Mouse (Mus musculus): Measurements from ENCODE around the gene Myrf. TPM values are rescaled to one million over a fixed set of nuclear protein-coding genes. Genes with fewer than 3 reads are reported as not detected.

Gene Myrf
- total RNA-seq, 2 experiments from 2014 or later, result not detected

DNA sequence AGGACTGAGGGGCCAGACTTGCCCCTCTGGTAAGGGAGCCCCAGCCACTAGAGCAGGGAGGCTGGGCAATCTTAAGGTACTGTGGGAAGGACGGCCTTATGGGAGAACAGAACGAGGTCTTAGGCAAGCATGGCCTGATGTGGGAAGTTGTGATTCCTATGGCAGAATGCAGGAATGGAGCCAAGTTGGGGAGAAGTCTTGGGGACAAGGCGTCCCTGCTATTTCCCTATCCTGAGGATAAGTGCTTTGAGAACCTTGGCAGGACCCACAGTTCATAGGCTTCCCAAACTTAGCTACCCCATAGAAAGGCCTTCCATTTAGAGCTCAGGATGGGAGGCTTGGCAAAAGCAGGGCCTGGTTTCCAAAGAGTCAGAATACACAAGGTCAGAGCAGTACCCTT is 31.7 kb downstream of the Myrf start:
- no peak for DNase-seq (ENCODE audit: low spot score)

DNA sequence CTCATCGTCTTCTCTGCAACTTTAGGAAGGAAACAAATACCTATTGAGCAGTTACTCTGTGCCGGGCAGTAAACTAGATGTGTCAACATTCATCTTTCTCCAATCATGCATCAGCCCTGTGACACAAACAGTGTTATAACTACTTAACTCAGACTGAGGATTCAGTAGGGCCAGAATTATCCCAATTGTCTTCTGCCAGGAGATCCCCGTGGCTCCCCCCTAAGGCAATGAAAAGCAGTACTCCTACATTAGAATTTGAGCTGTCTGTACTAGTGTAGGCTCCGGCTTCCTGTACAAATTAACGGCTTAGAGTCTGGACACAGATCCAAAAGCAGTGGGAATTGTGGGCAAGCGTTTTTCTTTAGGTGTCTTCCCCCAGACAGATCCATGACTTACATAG is 35.5 kb downstream of the Myrf start:
- no peak for DNase-seq (ENCODE audit: low spot score)

DNA sequence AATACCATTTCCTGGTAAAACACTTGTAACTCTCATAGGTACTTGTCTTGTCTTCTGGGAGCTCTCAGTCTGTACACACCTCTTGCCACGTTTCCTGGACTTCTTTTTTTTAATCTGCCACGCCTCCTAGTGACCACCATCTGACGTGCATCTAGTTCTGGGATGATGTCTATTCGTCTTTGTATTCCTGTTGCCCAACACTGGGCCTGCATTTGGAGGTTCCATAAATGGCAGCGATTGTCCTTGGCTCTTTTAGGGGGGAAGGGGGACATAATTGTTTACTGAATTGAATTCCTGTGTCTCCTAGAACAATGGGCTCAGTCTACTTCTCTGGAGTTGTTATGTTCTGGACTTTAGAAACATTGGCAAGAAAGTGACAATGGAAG is 35.9 kb downstream of the Myrf start:
- DNase-seq (ENCODE audit: low spot score), result peak; percentile 28

DNA sequence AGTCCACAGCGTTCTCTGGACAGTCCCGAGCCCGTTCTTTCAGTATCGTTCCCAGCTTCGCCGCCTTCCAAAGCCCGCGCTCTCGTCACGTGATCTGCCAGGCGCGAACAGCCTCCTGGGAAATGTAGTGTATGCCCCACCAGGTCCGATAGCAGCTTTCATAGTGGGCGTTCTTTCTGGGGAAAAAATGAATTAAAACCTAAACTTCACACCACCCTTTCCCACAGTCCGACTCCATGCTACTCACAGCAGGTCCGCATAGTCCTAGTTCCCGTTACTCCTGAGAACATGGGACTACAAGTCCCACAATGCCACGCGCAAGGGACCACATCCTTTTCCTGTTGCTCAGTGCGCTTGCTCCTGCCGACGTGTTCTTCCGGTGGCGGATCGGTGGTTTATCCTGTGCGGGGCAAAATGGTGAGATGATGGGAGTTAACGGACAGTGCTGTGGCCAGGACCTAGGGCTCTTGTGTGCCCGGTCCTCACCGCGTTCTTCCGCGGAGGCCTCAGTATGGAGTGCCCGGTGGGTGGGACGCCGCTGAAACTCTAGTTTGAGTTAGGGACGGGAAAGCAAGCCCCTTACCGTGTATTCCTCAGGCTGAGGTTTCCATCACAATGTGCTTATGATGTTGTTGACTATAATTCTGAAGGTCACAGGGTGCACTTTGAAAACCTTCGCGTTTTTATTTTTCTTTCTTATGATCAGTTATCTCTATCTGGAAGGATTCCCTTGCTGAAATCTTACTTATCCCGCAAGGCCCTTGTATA is 36.5 kb downstream of the Myrf start, which contains the start of the genes Tmem258 and Fen1:
TSS of gene Tmem258 (plus strand) at position 167 of the 768 bp plus-strand sequence.
TSS of gene Fen1 (minus strand) at position 322 of the 768 bp plus-strand sequence.
- peak; percentile 91 for DNase-seq (ENCODE audit: low spot score)

DNA sequence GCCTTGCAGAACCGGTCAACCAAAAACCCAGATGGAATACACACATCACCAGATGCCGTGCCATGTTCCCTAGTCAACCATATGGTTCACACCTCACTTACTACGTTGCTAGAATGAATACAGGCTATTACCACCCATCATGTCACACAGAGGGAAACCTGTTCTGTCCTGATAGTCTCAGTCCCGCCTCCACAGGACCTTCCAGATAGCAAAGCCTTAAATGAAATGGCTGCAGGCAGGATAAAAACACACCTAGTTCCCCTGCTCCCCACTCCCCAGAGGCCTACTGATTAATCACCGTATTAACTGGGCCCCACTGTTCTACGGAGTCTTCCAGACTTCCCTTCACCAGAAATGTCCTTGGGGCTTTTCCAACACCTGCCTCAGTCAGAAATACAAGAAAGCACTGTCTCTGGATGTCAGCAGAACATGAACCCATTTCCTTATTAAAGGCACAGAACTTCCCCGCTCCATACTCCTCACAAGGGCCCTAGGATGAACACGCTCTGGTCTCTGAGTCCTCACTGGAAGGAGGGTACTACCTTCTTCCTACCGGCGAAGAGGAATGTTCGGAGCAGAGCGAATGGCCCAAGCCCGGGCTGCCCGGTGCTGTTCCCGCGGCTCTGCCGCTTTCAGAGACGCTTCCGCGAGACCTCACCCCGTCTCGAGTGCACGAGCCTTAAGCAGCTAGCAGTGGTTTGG is 37.3 kb downstream of the Myrf start:
- no peak for DNase-seq (ENCODE audit: low spot score)

DNA sequence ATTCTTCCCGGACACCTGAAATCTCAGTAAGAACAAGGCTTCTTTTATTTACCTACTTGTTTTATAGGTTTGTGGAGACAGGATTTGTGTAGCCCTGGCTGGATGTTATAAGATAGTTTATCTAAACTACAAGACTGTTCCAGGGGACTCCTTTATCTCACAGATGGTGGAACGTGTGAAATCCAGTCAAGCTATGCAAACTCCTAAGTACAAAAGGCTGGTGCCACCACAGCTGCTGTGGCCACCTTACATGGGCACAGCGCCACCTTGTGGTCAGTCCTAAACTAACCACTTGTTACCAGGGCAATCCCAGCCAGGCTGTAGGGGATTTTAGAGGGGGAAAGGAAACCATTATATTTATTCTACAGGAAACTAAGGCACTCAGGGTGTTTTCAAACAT is 41.8 kb downstream of the Myrf start:
- peak; percentile 75 for DNase-seq (ENCODE audit: low spot score)

DNA sequence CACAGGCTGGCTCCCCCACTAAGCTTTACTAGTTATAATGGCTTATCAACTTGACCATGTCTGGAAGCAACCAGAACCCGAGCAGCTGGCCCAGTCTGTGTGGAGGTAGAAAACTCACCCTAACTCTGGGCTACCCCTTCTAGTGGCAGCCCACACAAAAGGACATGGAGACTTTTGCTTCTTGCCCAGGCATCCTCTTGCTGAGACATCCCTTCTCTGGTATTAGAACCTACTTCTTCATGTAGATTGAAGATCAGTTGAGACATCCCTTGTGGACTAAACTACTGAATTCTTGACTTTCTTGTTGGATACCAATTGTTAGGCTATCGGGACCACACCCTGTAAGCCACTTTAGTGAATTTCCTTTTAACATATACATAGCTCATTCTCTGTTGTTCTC is 42.3 kb downstream of the Myrf start:
- no peak for DNase-seq (ENCODE audit: low spot score)

DNA sequence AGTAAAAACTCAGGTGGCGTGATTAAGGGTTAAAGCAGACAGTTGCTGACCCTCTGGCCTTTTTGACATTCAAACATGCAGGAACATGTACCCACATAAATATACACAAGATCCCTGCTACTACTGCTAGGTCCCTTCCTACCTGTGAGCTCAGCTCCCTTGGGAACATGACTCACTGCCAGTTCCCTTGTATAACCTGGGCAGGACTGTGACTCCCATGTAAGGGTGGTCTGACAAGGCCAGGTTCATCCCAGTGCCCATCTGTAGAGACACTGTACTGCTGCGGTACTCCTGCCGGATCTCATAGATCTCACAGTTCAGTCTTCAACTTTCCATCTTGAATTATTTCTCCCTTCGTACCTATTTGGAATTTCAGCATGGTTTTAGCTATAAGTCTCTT is 43.4 kb downstream of the Myrf start:
- DNase-seq (ENCODE audit: low spot score), result no peak

DNA sequence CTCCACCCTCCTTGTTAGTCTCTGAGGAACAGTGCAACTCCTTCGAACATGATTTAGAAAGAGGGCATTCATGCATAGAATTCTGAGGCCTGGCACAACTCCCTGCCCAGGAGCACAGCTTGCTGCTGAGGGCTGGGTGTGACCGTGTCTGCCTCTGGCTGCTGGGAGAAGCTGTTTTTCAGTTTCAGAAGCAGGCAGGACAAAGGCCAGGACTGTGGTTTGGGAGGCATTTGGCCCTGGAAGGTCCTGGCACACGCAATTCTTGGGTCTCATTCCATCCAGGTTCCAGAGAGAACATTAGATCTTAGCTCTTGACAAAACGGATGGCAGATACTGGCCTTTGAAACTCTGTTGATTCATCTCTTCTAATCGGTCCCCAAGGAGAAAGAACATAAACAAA is 45.3 kb downstream of the Myrf start:
- no peak for DNase-seq (ENCODE audit: low spot score)

DNA sequence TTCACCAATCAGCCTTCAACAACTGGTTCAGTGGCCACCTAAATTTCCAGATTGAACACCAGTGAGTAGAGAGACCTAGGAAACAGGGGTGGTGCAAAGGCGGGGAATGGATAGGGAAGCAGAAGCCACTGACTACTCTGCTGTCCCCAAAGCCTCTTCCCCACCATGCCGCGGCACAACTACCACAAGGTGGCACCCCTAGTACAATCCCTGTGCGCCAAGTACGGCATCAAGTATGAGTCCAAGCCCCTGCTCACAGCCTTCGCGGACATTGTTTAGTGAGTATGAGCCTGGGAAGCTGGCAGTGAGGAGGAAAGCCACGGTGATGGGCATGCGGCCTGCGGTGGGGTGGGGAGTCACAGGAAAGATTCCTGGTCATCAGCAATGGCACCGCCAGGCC is 46.2 kb downstream of the Myrf start:
- DNase-seq (ENCODE audit: low spot score), result no peak

DNA sequence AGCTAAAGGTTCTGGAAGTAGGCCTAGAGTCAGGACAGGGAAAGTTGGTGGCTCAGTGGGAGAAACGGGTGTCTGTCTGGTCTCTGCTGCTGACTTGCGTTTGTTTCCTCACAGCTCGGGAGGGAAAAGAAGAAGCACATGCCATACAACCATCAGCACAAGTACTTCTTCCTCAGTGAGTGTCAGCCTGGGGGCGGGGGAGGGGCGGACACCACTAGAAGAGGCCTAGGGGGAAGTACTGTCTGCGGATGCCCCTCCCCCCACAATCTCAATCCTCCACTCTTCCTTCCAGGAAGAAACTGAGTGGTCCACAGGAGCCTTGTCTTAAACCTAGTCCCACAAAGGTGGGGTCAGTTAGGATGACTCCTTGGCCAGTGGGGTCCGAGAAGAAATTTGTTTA is 49.2 kb downstream of the Myrf start:
- no peak for DNase-seq (ENCODE audit: low spot score)

DNA sequence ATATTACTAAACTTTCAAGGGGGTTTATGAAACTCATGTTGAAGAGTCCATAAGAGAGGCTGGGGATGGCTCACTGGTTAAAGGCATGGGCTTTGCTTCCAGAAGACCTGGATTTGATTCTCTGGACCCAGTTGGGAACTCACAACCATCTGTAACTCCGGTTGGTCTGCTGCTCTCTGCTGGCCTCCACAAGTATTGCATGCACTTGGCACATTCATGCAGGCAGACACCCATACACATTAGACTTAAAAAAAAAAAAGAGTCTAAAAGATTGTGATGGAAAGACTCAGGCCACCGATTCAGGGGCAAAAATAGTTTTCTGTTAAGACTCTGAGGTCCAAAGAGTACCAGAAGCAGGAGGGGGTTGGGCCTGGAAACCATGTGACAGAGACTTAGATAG is 49.8 kb downstream of the Myrf start:
- peak; percentile 58 for DNase-seq (ENCODE audit: low spot score)

DNA sequence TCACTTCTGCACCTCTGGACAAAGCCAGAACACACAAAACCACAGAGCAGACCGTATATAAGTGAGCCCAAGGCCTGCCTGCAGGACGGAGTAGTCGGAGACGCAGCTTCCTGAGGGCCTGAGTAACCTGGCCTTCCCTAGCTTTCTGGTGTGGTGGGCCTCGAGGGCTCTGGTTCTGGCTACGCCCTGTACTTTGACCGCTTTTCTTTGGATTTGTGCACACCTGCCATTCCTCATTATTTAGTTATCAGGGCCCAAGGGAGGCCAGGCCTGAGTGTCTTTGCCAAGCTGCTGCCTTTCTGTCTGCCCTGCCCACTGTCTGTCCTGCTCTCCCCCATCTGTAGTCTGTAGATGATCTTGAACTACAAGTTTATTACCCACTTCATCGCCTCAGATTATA is 50.6 kb downstream of the Myrf start:
- no peak for DNase-seq (ENCODE audit: low spot score)

DNA sequence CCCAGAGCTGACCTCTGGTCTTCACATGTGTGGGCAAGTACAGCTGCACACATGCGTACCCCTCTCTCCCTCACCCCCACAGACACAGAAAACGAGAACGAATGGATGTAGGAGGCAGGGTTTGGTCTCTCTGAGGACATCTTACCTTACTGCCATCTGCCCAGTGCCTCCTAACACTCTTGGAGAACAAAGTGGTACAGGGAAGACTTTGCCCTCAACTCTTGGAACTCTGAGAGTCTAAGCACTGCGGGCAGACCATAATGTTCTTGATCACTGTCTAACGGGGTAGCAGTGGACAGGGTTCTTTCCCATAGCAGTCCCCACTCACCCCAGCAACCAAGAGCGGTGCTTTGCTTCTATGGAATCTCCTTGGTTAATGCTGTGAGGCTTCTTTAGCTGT is 51.5 kb downstream of the Myrf start:
- DNase-seq (ENCODE audit: low spot score), result no peak

DNA sequence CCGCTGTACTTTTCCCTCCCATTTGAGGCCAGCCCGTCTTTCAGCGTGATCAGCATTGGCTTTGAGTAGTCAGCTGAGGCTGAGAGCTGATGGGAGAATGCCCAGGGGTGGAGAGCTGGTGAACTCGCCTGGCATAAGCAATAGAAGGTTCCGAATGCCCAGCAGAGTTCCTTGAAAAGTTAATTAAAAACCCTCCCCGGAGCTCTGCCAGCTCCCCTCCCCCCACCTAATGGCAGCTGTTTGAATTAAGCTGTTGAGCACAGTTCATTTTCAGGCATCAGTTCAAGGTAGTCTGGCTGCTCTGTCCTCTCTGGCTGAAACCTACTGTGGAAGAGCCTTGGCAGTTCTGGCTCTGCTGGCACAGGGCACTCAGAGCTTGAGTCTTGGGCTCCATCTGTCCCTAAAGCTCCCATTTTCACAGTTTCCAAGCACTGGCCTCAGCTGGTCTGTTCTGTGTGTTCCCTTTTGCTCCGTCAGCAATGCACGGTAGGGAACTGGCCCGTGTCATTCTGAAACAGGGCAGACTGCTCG is 52.2 kb downstream of the Myrf start:
- peak; percentile 16 for DNase-seq (ENCODE audit: low spot score)

DNA sequence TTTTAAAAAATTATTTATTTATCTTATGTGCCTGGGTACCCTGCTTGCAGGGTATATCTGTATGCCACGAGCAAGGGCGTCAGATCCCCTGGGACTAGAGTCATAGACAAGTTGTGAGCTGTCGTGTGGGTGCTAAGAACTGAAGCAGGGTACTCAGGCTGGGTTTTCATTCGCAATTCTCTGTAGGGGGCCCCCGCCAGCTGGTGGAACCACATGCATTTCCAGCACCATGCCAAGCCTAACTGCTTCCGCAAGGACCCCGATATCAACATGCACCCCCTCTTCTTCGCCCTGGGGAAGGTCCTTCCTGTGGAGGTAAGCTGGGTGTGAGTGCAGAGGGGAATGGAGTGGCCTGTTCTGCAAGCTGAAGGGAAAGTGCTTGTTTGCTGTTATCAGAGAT is 54.0 kb downstream of the Myrf start:
- no peak for DNase-seq (ENCODE audit: low spot score)

DNA sequence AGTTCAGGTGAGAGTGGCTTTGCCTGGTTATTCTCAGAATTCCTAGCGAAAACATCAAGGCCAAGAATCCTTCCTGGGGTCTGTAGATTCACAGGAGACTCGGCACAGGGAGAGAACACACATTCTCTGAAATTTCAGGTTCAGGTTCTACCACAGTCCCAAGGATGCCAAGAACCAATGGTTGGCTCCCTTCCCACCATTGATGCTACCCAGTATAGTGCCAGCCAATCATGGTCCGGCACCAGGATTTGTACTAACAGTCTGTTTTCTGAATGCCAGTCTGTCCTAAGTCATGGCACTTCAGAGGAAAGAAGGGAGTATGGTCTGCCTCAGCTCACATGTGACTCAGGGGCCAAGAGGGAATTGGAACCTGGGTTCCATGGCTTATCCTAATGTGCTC is 54.7 kb downstream of the Myrf start:
- DNase-seq (ENCODE audit: low spot score), result no peak

DNA sequence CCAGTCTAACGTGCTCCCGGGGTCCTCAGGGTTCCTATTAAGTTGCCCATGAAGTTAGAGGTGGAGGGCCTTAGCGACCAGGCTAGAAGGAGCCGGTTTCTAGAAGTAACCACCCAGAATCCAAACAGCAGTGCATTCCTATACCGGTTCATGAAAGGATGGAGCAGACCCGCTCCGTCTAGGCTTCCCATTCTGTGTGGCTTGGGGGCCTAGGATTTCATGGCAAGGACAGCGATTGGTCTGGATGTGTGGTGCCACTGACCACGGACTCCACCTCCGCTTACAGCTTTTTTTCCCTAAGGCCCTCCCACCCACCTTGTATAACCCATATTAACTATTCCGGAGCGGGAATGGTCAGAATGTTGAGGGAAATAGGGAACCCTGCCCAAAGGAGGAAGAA is 56.5 kb downstream of the Myrf start:
- no peak for DNase-seq (ENCODE audit: low spot score)

DNA sequence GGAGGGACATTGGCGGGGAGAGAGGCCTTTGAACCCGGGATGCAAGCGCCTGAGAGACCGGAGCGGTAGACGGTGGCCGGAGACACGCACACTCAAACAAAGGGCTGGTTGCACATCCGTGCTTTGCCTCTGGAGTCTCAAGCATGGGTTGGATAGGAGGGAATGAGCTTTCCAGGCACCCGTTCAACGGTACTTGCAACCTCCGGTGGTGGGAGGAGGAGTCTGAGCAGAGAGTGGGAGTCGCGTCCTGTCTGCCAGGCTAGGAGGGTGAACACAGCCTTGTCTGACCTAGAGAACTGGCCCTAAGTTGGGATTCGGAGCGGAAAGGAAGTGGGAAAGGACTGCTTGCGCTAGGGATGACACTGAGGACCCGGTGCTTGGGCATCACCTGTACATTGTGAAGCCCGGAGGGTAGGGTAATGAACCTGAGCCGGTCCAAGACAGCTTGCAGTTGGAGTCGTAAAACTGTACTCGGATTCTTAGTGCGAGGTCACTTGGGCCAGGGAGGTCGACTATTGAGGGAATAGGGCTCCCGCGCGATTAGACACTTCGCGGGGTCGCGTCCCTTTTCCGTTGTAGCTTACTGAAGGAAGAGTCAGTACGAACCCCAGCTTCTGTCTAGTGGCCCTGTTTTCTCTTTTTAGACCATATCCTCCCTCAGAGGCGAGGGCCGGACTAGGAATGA is 57.1 kb downstream of the Myrf start:
- DNase-seq (ENCODE audit: low spot score), result peak; percentile 39

DNA sequence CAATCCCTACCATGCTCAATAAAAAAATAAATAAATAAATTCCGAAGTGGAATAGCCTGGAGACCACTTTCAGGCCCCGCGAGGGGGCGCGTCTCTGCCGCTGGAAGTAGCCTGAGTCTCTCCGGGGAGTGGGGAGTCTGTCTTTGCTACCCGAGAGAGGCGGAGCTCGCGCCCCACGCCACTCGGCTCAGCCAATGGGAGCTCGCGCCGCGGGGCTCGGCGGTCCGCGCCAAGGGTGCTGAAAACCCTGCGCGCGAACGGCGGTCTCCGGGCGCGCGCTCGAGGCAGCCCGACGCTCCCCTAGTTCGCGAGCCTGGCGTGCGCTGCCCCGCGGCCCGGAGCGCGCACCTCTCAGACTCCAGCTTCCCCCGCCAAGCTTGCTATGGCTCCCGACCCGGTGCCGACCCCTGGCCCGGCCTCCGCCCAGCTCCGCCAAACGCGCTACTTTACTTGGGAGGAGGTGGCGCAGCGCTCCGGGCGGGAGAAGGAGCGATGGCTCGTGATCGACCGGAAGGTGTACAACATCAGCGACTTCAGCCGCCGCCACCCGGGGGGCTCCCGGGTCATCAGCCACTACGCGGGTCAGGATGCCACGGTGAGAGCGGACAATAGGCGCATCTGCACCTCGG is 57.8 kb downstream of the Myrf start, which contains the start of gene Fads1:
TSS of gene Fads1 (plus strand) at position 219 of the 629 bp plus-strand sequence.
- DNase-seq (ENCODE audit: low spot score), result peak; percentile 88

DNA sequence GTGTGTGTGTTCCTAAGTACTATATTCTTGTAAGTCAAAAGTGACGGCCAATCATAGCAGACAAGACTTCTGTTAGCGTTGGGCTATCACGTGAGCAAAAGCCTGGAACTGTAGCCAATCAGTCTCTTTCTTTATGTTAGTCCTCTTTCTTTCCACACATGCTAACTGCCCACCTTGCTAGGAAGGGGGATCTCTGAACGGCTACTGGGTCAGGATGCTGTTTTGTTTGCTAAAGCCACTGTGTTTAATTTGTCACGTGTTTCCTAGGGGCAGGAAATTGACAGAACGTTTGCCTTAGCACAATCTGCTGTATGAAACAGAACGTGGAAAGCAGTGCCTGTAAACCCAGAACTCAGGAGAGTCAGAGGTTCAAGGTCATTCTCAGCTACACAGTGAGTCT is 58.4 kb downstream of the Myrf start:
- DNase-seq (ENCODE audit: low spot score), result no peak

DNA sequence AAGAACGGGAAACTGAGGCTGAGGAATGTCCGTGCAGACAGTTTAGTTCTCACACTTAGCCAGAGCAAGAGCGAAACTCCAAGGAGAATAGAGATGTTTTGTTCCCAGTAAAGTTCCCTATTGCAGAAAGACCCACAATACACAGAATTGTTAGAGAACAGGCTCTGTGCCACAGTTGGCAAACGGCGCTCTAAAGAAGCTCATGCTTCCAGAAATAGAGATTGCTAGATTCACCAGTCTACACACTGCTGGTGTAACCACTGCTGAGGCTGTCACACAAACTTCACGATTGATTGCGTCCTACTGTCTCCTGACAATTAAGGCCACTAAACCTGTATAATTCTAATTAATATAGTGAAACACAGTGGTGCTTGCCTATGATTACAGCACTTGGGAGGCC is 59.3 kb downstream of the Myrf start:
- DNase-seq (ENCODE audit: low spot score), result no peak
